Mouse (Mus musculus) liver, embryonic 15.5 days (tissue): ENCODE measurements around the gene St7. TPM values are rescaled to one million over a fixed set of nuclear protein-coding genes. Genes with fewer than 3 reads are reported as not detected.

ENCODE experiments used
- ATAC-seq: fragments of 200-750 bp; cut with Nextera tagmentation; 2 replicates; pipeline ENCODE4 v1.8.0; 2017; ENCODE audit warnings: moderate number of reproducible peaks, mild to moderate bottlenecking, moderate library complexity; ENCODE audit not compliant: insufficient read depth
- H3K27ac ChIP-seq: fragments of 300-500 bp; sonication (generic); replicated peaks from 2 replicates; pipeline ENCODE4 v1.5.1; 2015; ENCODE audit warnings: mild to moderate bottlenecking, inconsistent platforms
- H3K27me3 ChIP-seq: fragments of 300-500 bp; sonication (generic); 2 replicates; pipeline ENCODE4 v1.6.1; 2015; ENCODE audit warnings: mild to moderate bottlenecking, inconsistent platforms
- H3K36me3 ChIP-seq: fragments of 300-500 bp; sonication (generic); replicated peaks from 2 replicates; pipeline ENCODE4 v1.6.1; 2015; ENCODE audit warnings: moderate library complexity, mild to moderate bottlenecking, inconsistent platforms
- H3K4me1 ChIP-seq: fragments of 300-500 bp; sonication (generic); replicated peaks from 2 replicates; pipeline ENCODE4 v1.6.1; 2015; ENCODE audit warnings: inconsistent platforms
- H3K4me2 ChIP-seq: fragments of 300-500 bp; sonication (generic); 2 replicates; pipeline ENCODE4 v1.6.1; 2015; ENCODE audit warnings: moderate library complexity, mild to moderate bottlenecking, inconsistent platforms
- H3K4me3 ChIP-seq: fragments of 300-500 bp; sonication (generic); replicated peaks from 2 replicates; pipeline ENCODE4 v1.5.1; 2015; ENCODE audit warnings: mild to moderate bottlenecking, inconsistent platforms
- H3K9ac ChIP-seq: fragments of 300-500 bp; sonication (generic); 2 replicates; pipeline ENCODE4 v1.6.1; 2015; ENCODE audit warnings: moderate library complexity, mild to moderate bottlenecking, inconsistent platforms
- H3K9me3 ChIP-seq: fragments of 300-500 bp; sonication (generic); replicated peaks from 2 replicates; pipeline ENCODE4 v1.6.1; 2016; ENCODE audit warnings: inconsistent platforms
- WGBS: fragments of 180-500 bp; shearing (Covaris S2); methylation state at CpG from one replicate; pipeline ENCODE4 v1.1.7; 2015; ENCODE audit warnings: mixed read lengths; ENCODE audit not compliant: insufficient replicate concordance; 5-methylcytosine and 5-hydroxymethylcytosine counted together
- polyA plus RNA-seq: library from polyadenylated mRNA; unstranded; fragments of >200 nt; fragmentation: Nextera tagmentation; extraction: Ambion mirVana; gene quantifications from 2 replicates; pipeline ENCODE4 v1.2.1, GENCODE M21; 2015

The St7 gene
- polyA plus RNA-seq, 1 experiment from 2014 or later = 9.7 TPM

DNA sequence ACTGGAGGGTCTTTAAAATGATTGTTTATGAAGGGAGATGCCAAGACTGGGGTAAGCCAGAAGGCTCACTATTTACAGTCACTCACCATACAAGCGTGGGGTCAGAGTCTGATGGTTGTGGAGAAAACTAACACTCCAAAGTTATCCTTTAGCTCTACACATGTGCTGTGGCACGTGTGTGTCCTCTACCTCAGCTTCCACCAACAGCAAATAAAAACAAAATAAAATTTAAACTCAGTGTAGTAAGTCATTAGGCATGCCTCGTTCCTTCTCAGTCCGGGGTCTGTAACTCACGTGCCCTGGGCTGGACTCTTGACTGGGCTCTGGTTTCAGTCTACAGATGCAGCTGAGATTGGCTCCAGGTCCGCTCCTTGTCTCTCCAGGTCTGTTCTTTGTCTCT is 27.3 kb downstream of the St7 start:
- Histone ChIP-seq H3K27me3 (no peaks in the 10 kb centered on the region), H3K36me3 (no peaks in the 10 kb centered on the region)
- 65% methylated on average over 6 of the region's 6 CpGs for WGBS

DNA sequence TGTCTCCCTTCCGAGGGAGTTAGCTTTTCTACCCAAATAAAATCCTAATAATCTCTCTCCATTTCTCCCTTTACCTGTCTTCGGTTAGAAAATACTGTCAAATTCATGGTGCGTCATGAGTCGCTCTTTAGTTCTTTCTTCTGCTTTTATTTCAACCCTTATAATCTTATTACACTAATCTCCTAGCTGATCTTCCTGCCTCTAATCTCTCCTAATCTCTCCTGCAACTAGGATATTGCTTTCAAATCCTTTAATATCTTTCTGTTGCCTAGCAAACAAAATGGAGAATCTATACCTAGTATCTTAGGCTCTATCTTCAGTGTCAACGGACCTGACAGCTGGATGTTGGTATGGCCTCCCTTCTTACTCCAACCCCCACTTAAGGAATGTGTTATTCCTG is 29.0 kb downstream of the St7 start:
- no peaks in the 10 kb centered on the region for H3K9me3 ChIP-seq
- H3K27me3 ChIP-seq = no peaks in the 10 kb centered on the region
- ATAC-seq = no peak
- H3K27ac ChIP-seq = no peak overlapping the region
- H3K4me3 ChIP-seq = no peak overlapping the region
- H3K9ac ChIP-seq = no peak overlapping the region
- H3K4me2 ChIP-seq = no peak overlapping the region
- no peaks in the 10 kb centered on the region for H3K36me3 ChIP-seq
- WGBS = 82% methylated on average over 5 of the region's 5 CpGs
- H3K4me1 ChIP-seq = peaks cover 25% of the 10 kb centered on the region

More for the DNA sequence above, 27.3 kb downstream of the St7 start:
- Histone ChIP-seq H3K4me1 (peaks cover 15% of the 10 kb centered on the region), H3K9ac (no peak overlapping the region), H3K4me3 (no peak overlapping the region), H3K27ac (no peak overlapping the region), H3K4me2 (no peak overlapping the region), H3K9me3 (no peaks in the 10 kb centered on the region)
- ATAC-seq = no peak

DNA sequence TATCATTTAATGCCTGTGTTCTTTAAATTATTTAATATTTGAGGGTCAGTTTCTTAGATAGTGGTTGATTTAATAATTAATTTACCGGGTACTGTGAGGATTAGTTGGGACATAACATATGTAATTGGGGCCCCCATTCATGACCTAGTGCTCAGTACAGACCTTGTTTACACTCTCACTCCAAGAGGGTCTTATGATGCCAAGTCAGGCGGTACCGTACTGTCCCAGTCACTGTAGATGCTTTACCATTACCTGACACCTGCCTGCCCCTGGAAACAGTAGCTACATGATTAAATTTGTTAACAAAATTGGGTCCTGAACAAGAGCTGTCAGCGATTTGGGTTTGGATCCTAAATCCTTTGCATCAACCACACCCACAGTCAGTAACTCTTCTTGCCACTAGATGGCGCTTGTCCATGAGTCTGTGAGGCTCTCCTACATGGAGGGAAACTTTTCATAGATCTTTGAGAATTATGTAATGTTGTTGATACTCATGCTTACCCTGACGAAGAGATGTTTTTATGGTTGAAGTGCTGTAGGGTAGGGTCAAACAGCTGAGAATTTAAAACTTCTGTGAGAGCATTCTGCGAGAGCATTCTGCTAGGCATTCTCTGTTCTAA is 33.2 kb downstream of the St7 start:
- 44% methylated on average over 7 of the region's 7 CpGs for WGBS
- Histone ChIP-seq H3K4me3 (no peak overlapping the region), H3K36me3 (no peaks in the 10 kb centered on the region), H3K4me1 (peaks cover 41% of the 10 kb centered on the region), H3K9me3 (no peaks in the 10 kb centered on the region), H3K27ac (peak overlapping the region; percentile 48; the same call in 1 of the 2 replicates), H3K9ac (no peak overlapping the region), H3K4me2 (no peak overlapping the region; the same call in 1 of the 2 replicates), H3K27me3 (no peaks in the 10 kb centered on the region)
- peak; percentile 38 for ATAC-seq

DNA sequence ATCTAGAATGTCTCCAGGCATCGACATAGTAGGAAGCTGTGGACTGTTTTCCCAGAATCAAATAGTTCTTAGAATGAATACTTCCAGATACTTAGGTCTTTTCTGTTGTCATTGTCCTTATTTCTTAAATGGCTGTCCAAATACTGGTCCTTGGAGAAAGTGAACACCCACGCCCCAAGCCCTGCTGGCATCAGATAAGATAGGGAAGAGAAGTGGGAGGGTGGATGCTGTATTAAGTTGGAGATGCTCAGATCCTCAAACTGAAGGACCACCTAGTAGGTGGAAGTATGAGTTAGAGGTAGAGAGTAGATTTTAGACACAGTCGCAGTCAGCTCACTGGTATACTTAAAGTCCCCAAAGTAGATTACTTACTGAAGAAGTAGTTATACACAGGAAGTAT is 34.5 kb downstream of the St7 start:
- Histone ChIP-seq H3K4me2 (no peak overlapping the region), H3K27ac (no peak overlapping the region), H3K27me3 (no peaks in the 10 kb centered on the region), H3K9me3 (no peaks in the 10 kb centered on the region), H3K36me3 (no peaks in the 10 kb centered on the region), H3K4me1 (peaks cover 39% of the 10 kb centered on the region), H3K4me3 (no peak overlapping the region), H3K9ac (no peak overlapping the region)
- 65% methylated on average over 3 of the region's 3 CpGs for WGBS
- 0 out of 2 replicates have a peak, but pooled peaks have one; percentile 26 for ATAC-seq

DNA sequence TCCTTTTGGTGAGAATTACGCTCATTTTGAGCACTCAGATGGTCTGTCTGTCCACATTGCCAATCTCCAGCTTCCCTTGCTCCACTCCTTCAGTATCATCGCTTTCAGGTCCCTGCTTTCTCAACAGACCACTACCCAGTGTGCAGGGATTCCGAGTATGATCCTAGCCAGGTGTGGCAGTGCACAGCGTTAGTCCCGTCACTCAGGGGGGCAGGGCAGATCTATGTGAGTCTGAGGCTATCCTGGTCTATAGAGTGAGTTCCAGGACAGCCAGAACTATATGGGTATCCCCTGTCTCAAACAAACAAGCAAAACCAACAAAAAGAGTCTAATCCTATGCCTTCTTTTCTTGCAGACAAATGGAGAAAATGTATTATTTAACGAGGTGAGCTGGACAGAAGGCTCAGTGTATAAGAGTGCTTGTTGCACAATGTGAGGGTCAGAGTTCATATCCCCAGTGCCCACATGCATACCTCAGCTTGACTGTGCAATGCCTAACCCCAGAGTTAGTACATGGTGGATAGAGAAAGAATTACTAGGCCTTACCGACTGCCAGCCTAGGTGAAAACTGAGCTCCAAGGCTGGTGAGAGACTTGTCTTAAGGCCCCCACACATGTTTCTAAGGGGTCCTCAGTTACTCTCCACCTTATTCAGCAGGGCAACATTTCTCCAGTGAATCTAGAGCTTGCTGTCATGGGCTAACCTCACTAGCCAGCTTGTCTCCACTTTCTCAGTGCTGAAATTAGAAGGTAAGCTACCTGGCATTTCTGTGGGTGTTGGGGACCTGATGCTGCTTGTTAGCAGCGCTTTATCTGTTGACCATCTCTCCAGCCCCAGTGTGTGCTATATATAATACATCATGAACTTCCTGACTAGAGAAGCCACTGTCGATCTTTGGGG is 35.4 kb downstream of the St7 start:
- H3K4me2 ChIP-seq = no peak overlapping the region
- H3K9ac ChIP-seq = no peak overlapping the region
- no peaks in the 10 kb centered on the region for H3K9me3 ChIP-seq
- no peaks in the 10 kb centered on the region for H3K27me3 ChIP-seq
- peak; percentile 65 for ATAC-seq
- 63% methylated on average over 9 of the region's 9 CpGs for WGBS
- no peaks in the 10 kb centered on the region for H3K36me3 ChIP-seq
- H3K27ac ChIP-seq = peak overlapping the region; percentile 21; the same call in 1 of the 2 replicates
- peaks cover 45% of the 10 kb centered on the region for H3K4me1 ChIP-seq
- H3K4me3 ChIP-seq = no peak overlapping the region

DNA sequence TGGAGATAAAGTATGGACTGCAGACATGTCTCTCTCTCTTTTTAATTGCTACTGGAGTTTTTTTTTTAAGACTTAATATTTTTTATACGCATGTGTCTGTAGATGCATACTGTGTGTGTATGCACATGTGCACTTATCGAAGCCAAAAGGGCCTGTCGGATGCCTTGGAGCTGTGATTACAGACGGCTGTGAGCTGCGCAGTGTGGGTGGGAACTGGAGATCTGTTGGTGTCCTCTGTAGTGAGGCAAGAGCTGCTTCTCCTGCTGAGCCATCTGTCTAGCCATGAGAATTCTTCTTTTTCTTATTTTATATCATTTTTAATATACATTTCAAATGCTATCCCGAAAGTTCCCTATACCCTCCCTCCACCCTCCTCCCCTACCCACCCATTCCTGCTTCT is 37.4 kb downstream of the St7 start:
- Histone ChIP-seq H3K36me3 (no peaks in the 10 kb centered on the region), H3K9me3 (no peaks in the 10 kb centered on the region), H3K4me1 (peaks cover 54% of the 10 kb centered on the region), H3K27ac (no peak overlapping the region), H3K4me3 (no peak overlapping the region), H3K9ac (no peak overlapping the region), H3K4me2 (no peak overlapping the region), H3K27me3 (no peaks in the 10 kb centered on the region)
- 70% methylated on average over 6 of the region's 6 CpGs for WGBS
- no peak for ATAC-seq

DNA sequence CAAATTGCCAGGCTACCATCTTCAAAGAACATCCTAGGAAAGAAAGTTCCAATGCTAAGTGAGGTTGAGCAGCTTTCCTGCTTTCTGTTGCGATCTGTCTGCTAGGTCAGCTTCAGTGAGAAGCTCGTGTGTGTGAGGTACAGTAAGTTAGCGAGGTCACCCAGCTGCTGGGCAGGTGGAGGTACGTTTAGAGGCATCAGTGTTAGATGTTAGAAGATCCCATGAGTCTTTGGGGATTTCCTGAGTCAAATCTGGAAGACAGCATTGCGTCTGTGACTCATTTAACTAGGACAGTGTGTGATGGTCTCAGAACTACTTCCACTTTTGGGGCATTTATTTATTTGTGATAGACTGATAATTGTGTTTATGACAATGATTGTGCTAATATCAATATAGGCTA is 39.0 kb downstream of the St7 start:
- Histone ChIP-seq H3K27me3 (no peaks in the 10 kb centered on the region), H3K9ac (no peak overlapping the region), H3K4me2 (no peak overlapping the region), H3K9me3 (no peaks in the 10 kb centered on the region), H3K27ac (no peak overlapping the region), H3K4me3 (no peak overlapping the region), H3K36me3 (no peaks in the 10 kb centered on the region), H3K4me1 (peaks cover 57% of the 10 kb centered on the region)
- ATAC-seq = no peak
- WGBS = 63% methylated on average over 5 of the region's 5 CpGs

DNA sequence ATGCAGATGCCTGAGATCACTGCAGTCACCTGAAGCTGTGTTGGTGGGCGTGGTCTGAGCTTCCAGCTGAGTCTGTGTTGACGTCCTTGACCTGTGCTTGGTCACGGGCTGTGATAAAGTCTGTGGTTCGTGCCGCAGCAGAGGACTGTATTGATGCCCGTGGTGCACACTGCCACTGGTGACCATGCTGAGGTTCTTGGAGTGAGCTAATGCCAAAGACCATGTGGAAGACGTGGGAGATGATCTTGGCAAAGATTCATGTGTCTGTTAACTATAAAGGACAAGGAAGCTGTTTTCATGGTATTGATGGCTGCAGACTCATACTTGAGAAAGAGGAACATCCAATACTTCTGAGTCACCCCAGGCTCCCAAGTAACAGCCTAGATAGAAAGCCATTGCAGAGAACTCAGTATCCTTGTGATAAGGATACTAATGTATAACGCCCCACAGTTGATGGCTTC is 41.2 kb downstream of the St7 start:
- Histone ChIP-seq H3K4me1 (peaks cover 53% of the 10 kb centered on the region), H3K4me2 (peak overlapping the region; percentile 52), H3K36me3 (no peaks in the 10 kb centered on the region), H3K27ac (peak overlapping the region; percentile 88), H3K27me3 (no peaks in the 10 kb centered on the region), H3K9ac (no peak overlapping the region), H3K9me3 (no peaks in the 10 kb centered on the region), H3K4me3 (no peak overlapping the region)
- WGBS = 18% methylated on average over 8 of the region's 8 CpGs
- peak; percentile 95 for ATAC-seq

DNA sequence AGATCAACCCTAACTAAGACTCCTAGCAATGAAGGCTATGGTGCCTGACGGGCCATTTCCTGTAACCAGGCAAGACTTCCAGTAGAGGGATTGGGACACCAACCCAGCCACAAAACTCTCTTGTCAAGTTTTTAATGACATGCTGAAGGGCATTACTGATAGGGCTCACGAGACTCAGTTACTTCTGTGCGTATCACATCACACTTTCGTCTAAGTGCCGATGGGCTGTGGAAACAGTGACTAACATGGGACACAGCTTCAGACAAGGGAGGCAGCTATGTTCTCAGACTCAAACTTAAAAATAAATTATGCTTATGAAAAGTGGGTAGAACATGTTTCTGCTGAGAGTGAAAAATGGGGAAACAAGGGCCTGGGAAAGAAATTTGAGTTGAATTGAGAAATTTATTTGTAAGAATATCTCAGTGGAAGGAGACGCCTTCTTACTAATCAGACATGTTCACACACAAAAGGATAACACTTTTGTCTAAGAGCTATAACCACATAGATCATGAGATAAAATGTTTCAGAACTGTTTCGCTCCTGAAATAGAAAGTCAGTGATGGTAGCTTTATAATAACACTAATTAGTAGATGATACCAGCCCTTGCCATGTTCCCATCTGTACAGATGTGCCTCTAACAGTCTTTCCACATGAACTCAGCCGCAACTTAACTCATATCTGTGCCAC is 44.7 kb downstream of the St7 start:
- Histone ChIP-seq H3K9me3 (no peaks in the 10 kb centered on the region), H3K27me3 (no peaks in the 10 kb centered on the region), H3K36me3 (no peaks in the 10 kb centered on the region), H3K9ac (peak overlapping the region; percentile 16; the same call in 1 of the 2 replicates), H3K4me1 (peaks cover 68% of the 10 kb centered on the region), H3K27ac (peak overlapping the region; percentile 71), H3K4me2 (peak overlapping the region; percentile 54), H3K4me3 (no peak overlapping the region)
- no peak for ATAC-seq
- WGBS = 32% methylated on average over 8 of the region's 8 CpGs

DNA sequence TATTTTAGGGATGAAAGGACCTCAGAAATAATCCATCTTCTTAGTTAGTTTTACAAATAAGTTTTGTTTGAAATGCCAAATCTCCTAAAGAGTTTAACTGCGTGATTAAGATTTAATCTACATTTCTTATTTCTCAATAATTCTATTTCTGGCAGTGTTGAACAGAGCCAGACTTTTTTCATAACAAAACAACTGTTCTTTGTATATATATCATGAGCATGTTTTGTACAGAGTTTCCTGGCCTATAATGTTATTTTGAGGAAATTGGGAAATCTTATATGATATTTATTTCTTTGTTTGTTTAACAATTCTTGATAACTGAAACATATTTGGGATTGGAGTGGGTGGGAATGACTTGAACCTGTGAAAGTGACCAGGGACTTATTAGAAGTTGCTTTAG is 47.4 kb downstream of the St7 start:
- Histone ChIP-seq H3K27ac (no peak overlapping the region), H3K9me3 (no peaks in the 10 kb centered on the region), H3K4me1 (peaks cover 61% of the 10 kb centered on the region), H3K9ac (no peak overlapping the region), H3K4me3 (no peak overlapping the region), H3K27me3 (no peaks in the 10 kb centered on the region), H3K36me3 (no peaks in the 10 kb centered on the region), H3K4me2 (no peak overlapping the region)
- WGBS = 78% methylated on average over 1 of the region's 1 CpGs
- no peak for ATAC-seq

DNA sequence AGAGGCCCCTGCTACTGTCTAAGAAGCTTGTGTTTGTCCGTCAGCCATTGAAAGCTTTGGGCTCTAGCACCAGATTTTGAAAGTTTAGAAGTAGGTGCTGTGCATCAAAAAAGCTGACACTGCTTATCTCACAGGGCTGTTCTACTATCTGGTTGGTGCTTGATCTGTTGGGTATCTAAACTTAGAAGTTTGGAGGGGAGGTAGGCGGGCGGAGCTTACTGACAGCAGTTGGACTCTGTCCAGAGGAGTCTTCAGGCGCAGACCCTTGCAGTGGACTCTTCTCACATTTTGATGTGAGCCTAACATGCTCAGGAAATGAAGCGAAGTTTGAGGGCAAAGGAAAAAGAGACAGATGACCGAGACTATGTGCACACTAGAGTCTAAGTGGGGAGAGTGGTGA is 48.9 kb downstream of the St7 start:
- H3K9ac ChIP-seq = peak overlapping the region; percentile 35; the same call in 1 of the 2 replicates
- H3K27ac ChIP-seq = peak overlapping the region; percentile 89
- no peaks in the 10 kb centered on the region for H3K36me3 ChIP-seq
- H3K4me2 ChIP-seq = peak overlapping the region; percentile 54
- peaks cover 50% of the 10 kb centered on the region for H3K4me1 ChIP-seq
- ATAC-seq = peak; percentile 50
- no peak overlapping the region for H3K4me3 ChIP-seq
- WGBS = 18% methylated on average over 6 of the region's 6 CpGs
- H3K27me3 ChIP-seq = no peaks in the 10 kb centered on the region
- H3K9me3 ChIP-seq = no peaks in the 10 kb centered on the region
